Mouse (Mus musculus) midbrain, embryonic 12.5 days (tissue): ENCODE results near the gene Zfp619. TPM values are rescaled to one million over a fixed set of nuclear protein-coding genes. Genes with fewer than 3 reads are reported as not detected.
"Not testable (repeated sequence)": the region's sequence is repeated elsewhere in the genome, so short reads cannot be mapped to it uniquely, and the experiment has no call there.

Experiments used
- ATAC-seq: fragments of 200-750 bp; cut with Nextera tagmentation; 2 replicates; pipeline ENCODE4 v1.8.0; 2017; ENCODE audit warnings: low read depth, moderate TSS enrichment, moderate library complexity; ENCODE audit not compliant: low FRiP score
- H3K27ac ChIP-seq: fragments of 300-500 bp; sonication (generic); replicated peaks from 2 replicates; pipeline ENCODE4 v1.5.1; 2016; ENCODE audit warnings: mild to moderate bottlenecking
- H3K27me3 ChIP-seq: fragments of 300-500 bp; sonication (generic); 2 replicates; pipeline ENCODE4 v1.6.1; 2016; ENCODE audit warnings: mild to moderate bottlenecking
- H3K36me3 ChIP-seq: fragments of 300-500 bp; sonication (generic); 2 replicates; pipeline ENCODE4 v1.6.1; 2016
- H3K4me1 ChIP-seq: fragments of 300-500 bp; sonication (generic); 2 replicates; pipeline ENCODE4 v1.6.1; 2016
- H3K4me2 ChIP-seq: fragments of 300-500 bp; sonication (generic); replicated peaks from 2 replicates; pipeline ENCODE4 v1.6.1; 2016; ENCODE audit warnings: mild to moderate bottlenecking, moderate library complexity
- H3K4me3 ChIP-seq: fragments of 300-500 bp; sonication (generic); 2 replicates; pipeline ENCODE4 v1.5.1; 2016; ENCODE audit warnings: mild to moderate bottlenecking
- H3K9ac ChIP-seq: fragments of 300-500 bp; sonication (generic); replicated peaks from 2 replicates; pipeline ENCODE4 v1.6.1; 2016; ENCODE audit warnings: mild to moderate bottlenecking, moderate library complexity
- H3K9me3 ChIP-seq: fragments of 300-500 bp; sonication (generic); 2 replicates; pipeline ENCODE4 v1.6.1; 2016; ENCODE audit warnings: mild to moderate bottlenecking
- WGBS: fragments of 180-500 bp; shearing (Covaris S2); methylation state at CpG from one replicate; pipeline ENCODE4 v1.1.7; 2016; 5-methylcytosine and 5-hydroxymethylcytosine counted together
- polyA plus RNA-seq: library from polyadenylated mRNA; unstranded; fragments of >200 nt; fragmentation: Nextera tagmentation; extraction: Ambion mirVana; gene quantifications from 2 replicates; pipeline ENCODE4 v1.2.1, GENCODE M21; 2016

Zfp619 gene
- polyA plus RNA-seq, 1 experiment from 2014 or later, result 4.8 TPM

- WGBS, result 60% methylated on average over 10 of the region's 10 CpGs
Observed at GRCm38 (mm10) chr7:39545134-39545533, 27.6 kb downstream of the Zfp619 start.

GRCm38 (mm10) chr7:39549336-39549735 lies 31.8 kb downstream of the Zfp619 start:
- H3K27me3 ChIP-seq, result no peaks in the 10 kb centered on the region
- H3K4me1 ChIP-seq, result peaks cover 11% of the 10 kb centered on the region
- H3K4me3 ChIP-seq, result no peak overlapping the region
- 90% methylated on average over 2 of the region's 2 CpGs for WGBS
- H3K27ac ChIP-seq, result no peak overlapping the region
- H3K9ac ChIP-seq, result no peak overlapping the region
- no peaks in the 10 kb centered on the region for H3K9me3 ChIP-seq
- no peak for ATAC-seq
- H3K36me3 ChIP-seq, result no peaks in the 10 kb centered on the region
- no peak overlapping the region for H3K4me2 ChIP-seq

More at GRCm38 (mm10) chr7:39545134-39545533, 27.6 kb downstream of the Zfp619 start:
- Histone ChIP-seq H3K9ac (peak overlapping the region; percentile 77), H3K27me3 (no peaks in the 10 kb centered on the region), H3K9me3 (no peaks in the 10 kb centered on the region), H3K4me1 (0 out of 2 replicates have a peak, but pooled peaks cover 3% of the 10 kb centered on the region), H3K4me3 (peak overlapping the region; percentile 53), H3K4me2 (peak overlapping the region; percentile 70), H3K36me3 (0 out of 2 replicates have a peak, but pooled peaks cover 5% of the 10 kb centered on the region), H3K27ac (peak overlapping the region; percentile 83)
- no peak for ATAC-seq

DNA sequence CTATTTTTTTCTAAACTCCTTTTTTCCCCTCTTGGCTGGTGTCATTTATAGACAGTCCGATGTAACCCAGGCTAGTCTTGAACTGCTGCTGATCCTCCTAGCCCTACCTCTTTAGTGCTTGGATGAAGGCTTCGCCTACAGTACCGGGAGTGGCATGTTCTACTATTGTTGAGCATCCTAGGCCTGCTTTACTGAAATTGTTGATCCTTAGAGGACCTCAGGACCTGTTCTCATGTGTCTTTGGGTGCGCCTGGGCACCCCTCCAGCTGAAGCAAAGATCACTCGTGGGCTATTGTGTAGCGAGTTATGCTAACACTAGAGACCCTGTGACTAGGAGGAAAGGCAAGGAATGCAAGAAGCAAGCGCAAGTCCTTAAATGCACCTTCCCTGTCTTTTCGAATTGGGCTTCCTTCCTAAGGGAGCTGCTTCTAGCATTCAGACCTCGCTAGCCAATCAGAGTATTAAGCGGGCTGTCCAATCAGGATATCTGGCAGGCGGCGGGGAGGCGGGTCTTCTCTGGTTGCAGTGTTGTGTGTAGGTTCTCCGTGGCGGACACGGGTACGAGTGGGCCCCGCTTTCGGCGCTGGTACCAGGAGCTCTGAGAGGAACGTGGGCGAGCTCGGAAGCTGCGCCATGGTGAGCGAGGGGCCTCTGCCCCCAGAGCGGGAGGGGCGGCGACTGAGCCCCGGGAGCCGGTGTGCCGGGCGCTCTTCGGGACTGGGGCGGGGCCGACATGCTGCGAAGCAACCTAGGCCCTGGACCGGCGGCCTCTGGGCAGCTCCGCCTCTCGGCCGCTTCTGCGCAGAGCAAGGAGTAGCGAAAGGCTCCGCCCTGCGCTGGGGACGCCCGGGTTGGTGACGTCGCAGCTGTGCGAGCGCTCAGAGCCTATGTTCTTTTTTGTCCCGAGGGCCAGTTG lies 34.7 kb downstream of the Zfp619 start:
- peaks cover 8% of the 10 kb centered on the region for H3K4me1 ChIP-seq
- H3K27ac ChIP-seq, result peak overlapping the region; percentile 94
- 3% methylated on average over 52 of the region's 52 CpGs for WGBS
- H3K36me3 ChIP-seq, result peaks cover 6% of the 10 kb centered on the region; the same call in 1 of the 2 replicates
- peak; percentile 100 for ATAC-seq
- no peaks in the 10 kb centered on the region for H3K9me3 ChIP-seq
- no peaks in the 10 kb centered on the region for H3K27me3 ChIP-seq
- H3K4me3 ChIP-seq, result peak overlapping the region; percentile 76
- H3K9ac ChIP-seq, result peak overlapping the region; percentile 77
- peak overlapping the region; percentile 53 for H3K4me2 ChIP-seq

GRCm38 (mm10) chr7:39552993-39553392 lies 35.4 kb downstream of the Zfp619 start:
- WGBS, result 20% methylated on average over 5 of the region's 5 CpGs
- no peak overlapping the region for H3K27ac ChIP-seq
- H3K27me3 ChIP-seq, result no peaks in the 10 kb centered on the region
- peak overlapping the region; percentile 53 for H3K4me2 ChIP-seq
- ATAC-seq, result no peak
- peaks cover 8% of the 10 kb centered on the region for H3K4me1 ChIP-seq
- no peaks in the 10 kb centered on the region for H3K9me3 ChIP-seq
- peaks cover 8% of the 10 kb centered on the region; the same call in 1 of the 2 replicates for H3K36me3 ChIP-seq
- H3K4me3 ChIP-seq, result peak overlapping the region; percentile 76
- peak overlapping the region; percentile 77; the same call in 1 of the 2 replicates for H3K9ac ChIP-seq

DNA sequence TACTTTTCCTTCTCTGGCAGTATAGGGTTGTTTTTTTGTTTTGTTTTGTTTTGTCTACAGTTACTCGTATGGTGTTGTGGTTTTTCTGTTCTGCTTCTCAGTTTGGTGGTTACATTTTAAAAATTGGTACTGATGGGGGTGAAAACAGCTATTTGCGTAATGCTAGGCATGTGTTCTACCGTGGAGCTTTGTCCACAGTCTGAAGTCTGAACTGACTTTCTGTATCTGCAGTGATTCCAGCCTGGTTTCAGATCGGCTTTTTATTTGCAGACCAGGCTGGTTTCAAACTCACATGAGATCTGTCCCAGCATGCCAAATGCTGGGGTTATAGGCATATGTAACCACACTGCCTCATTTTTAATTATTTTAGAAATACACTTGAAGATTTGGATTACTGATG lies 36.3 kb downstream of the Zfp619 start:
- Histone ChIP-seq H3K9ac (no peak overlapping the region), H3K4me1 (peaks cover 8% of the 10 kb centered on the region), H3K36me3 (peaks cover 11% of the 10 kb centered on the region; the same call in 1 of the 2 replicates), H3K4me3 (no peak overlapping the region), H3K9me3 (no peaks in the 10 kb centered on the region), H3K27ac (no peak overlapping the region), H3K4me2 (0 out of 2 replicates have a peak overlapping the region, but pooled peaks have one; percentile 0), H3K27me3 (no peaks in the 10 kb centered on the region)
- 83% methylated on average over 4 of the region's 4 CpGs for WGBS
- ATAC-seq, result no peak

- no peak overlapping the region for H3K9ac ChIP-seq
- H3K36me3 ChIP-seq, result no peaks in the 10 kb centered on the region
- H3K27ac ChIP-seq, result no peak overlapping the region
- H3K9me3 ChIP-seq, result no peaks in the 10 kb centered on the region
- ATAC-seq, result no peak
- no peaks in the 10 kb centered on the region for H3K4me1 ChIP-seq
- 76% methylated on average over 2 of the region's 2 CpGs for WGBS
- no peak overlapping the region for H3K4me3 ChIP-seq
- H3K4me2 ChIP-seq, result no peak overlapping the region
- no peaks in the 10 kb centered on the region for H3K27me3 ChIP-seq
Observed at GRCm38 (mm10) chr7:39580066-39580465, 62.5 kb downstream of the Zfp619 start.

- Histone ChIP-seq H3K4me3 (no peak overlapping the region), H3K4me2 (no peak overlapping the region), H3K27ac (no peak overlapping the region), H3K4me1 (no peaks in the 10 kb centered on the region), H3K27me3 (no peaks in the 10 kb centered on the region), H3K9me3 (no peaks in the 10 kb centered on the region), H3K36me3 (no peaks in the 10 kb centered on the region), H3K9ac (no peak overlapping the region)
- ATAC-seq, result no peak
- WGBS, result 84% methylated on average over 2 of the region's 2 CpGs
Observed at GRCm38 (mm10) chr7:39580601-39581000, 63.0 kb downstream of the Zfp619 start.

- 38% methylated on average over 6 of the region's 6 CpGs for WGBS
- H3K27ac ChIP-seq, H3K4me2 ChIP-seq, H3K4me3 ChIP-seq, H3K27me3 ChIP-seq, H3K36me3 ChIP-seq, H3K4me1 ChIP-seq, ATAC-seq, H3K9me3 ChIP-seq, H3K9ac ChIP-seq: not testable (repeated sequence)
Observed at GRCm38 (mm10) chr7:39586834-39587233, 69.3 kb downstream of the Zfp619 start.

GRCm38 (mm10) chr7:39588037-39588436 lies 70.5 kb downstream of the Zfp619 start:
- Histone ChIP-seq H3K4me1 (no peaks in the 10 kb centered on the region), H3K4me3 (peak overlapping the region; percentile 50; the same call in 1 of the 2 replicates), H3K9me3 (no peaks in the 10 kb centered on the region), H3K27ac (no peak overlapping the region), H3K36me3 (no peaks in the 10 kb centered on the region), H3K4me2 (peak overlapping the region; percentile 54), H3K27me3 (no peaks in the 10 kb centered on the region), H3K9ac (no peak overlapping the region)
- 80% methylated on average over 1 of the region's 1 CpGs for WGBS
- peak; percentile 17; the same call in 1 of the 2 replicates for ATAC-seq

DNA sequence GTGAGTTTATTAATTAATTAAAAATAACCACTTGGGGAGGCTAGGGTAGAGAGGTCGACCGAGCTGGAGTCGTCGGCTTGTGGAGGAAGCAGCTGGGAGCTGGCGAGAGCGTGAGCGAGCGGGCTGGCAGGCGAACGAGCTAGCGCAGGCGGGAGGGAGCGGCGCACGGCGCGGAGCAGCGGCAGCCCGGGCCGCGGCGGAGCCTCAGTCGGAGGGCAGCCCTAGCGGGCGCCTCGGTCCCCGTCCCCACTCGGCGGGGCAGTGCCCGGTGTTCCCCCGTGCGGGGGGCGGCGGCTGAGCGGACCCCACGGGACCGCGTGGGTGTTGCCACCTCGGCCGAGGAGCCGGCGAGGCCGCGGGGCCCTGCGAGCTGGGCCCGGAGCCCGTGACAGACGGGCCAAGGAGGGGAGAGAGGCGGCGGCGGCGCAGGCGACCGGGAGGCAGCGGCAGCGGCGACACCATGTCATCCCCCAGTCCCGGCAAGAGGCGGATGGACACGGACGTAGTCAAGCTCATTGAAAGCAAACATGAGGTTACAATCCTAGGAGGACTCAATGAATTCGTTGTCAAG lies 71.0 kb downstream of the Zfp619 start:
- H3K4me1 ChIP-seq, H3K9me3 ChIP-seq, H3K27ac ChIP-seq, H3K36me3 ChIP-seq, H3K27me3 ChIP-seq: not testable (repeated sequence)
- peak overlapping the region; percentile 50 for H3K4me3 ChIP-seq
- peak overlapping the region; percentile 69 for H3K9ac ChIP-seq
- under 1% methylated on average over 34 of the region's 62 CpGs for whole genome bisulfite sequencing
- peak; percentile 91 for ATAC-seq
- peak overlapping the region; percentile 54 for H3K4me2 ChIP-seq

GRCm38 (mm10) chr7:39589044-39589443 lies 71.5 kb downstream of the Zfp619 start:
- ATAC-seq, result peak; percentile 17; the same call in 1 of the 2 replicates
- 44% methylated on average over 7 of the region's 7 CpGs for WGBS
- not testable (repeated sequence) for H3K27ac ChIP-seq, H3K27me3 ChIP-seq, H3K4me1 ChIP-seq, H3K9me3 ChIP-seq, H3K36me3 ChIP-seq
- H3K4me3 ChIP-seq, result peak overlapping the region; percentile 50
- peak overlapping the region; percentile 69; the same call in 1 of the 2 replicates for H3K9ac ChIP-seq
- peak overlapping the region; percentile 54 for H3K4me2 ChIP-seq
